Mouse (Mus musculus): ENCODE results near the gene Sync. TPM values are rescaled to one million over a fixed set of nuclear protein-coding genes. Genes with fewer than 3 reads are reported as not detected.

The Sync gene
- polyA plus RNA-seq, 1 experiment = 0.69 TPM

DNA sequence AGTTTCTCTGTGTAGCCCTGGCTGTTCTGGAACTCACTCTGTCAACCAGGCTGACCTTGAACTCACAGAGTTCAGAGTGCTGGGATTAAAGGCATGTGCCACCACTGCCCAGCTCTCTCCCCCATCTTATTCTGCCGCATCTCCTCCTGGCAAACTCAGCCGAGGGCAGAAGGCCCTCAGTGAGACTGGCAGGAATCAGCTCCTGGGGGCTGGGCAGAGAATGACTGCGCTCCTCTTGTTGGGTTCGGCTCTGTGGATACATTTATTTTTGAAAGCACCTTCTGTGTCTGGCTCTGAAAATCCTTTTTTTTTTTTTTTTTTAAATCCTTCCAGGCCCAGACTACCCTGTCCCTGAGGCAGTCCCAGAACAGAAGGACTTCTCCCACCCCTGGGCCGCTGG is 4.6 kb upstream of the Sync start:
- H3K4me3 ChIP-seq (ENCODE audit: insufficient read depth, low read depth, low read length) = no peak overlapping the region
- no peaks in the 10 kb centered on the region; the same call in 1 of the 2 replicates for H3K4me1 ChIP-seq (ENCODE audit: control insufficient read depth, insufficient read depth, low read length)
- no peaks in the 10 kb centered on the region for H3K27me3 ChIP-seq (replicated peaks; ENCODE audit: control insufficient read depth, insufficient read depth, low read length)
- no peaks in the 10 kb centered on the region for H3K36me3 ChIP-seq (ENCODE audit: control insufficient read depth, insufficient read depth, low read length)
- DNase-seq = no peak
- no peak for TF ChIP-seq POLR2A (IDR thresholded peaks at IDR 0.05; ENCODE audit: low read depth, low read length)
- no peak for TF ChIP-seq CTCF (conservative IDR thresholded peaks at IDR 0.05; ENCODE audit: insufficient read depth, insufficient read length, low read depth, low read length)
- no peak overlapping the region for H3K27ac ChIP-seq (ENCODE audit: insufficient read depth, low read depth, low read length)
- 92% methylated on average over 5 of the region's 5 CpGs for WGBS

DNA sequence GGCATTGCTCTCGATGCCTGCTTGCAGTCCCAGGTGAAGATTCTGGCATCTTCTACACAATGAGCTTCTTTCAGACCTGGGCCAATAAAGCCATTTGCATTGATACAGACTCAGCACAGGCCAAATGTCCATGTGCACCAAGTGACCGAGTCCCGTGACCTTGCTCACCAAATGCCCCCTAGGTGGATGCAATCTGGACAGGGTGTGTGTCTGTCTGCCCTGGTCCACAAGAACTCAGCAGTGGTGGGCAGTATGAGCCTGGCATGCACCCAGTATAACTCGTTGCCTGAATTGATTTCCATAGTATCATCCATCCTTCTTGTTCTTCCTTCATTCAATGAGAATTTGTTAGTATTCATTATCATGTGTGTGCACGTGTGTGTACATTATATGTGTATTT is 4.2 kb upstream of the Sync start:
- 88% methylated on average over 5 of the region's 5 CpGs for WGBS
- DNase-seq = no peak
- TF ChIP-seq POLR2A (IDR thresholded peaks at IDR 0.05; ENCODE audit: low read depth, low read length) (no peak), CTCF (conservative IDR thresholded peaks at IDR 0.05; ENCODE audit: insufficient read depth, insufficient read length, low read depth, low read length) (no peak)
- H3K4me3 ChIP-seq (ENCODE audit: insufficient read depth, low read depth, low read length) = no peak overlapping the region
- no peaks in the 10 kb centered on the region for H3K36me3 ChIP-seq (ENCODE audit: control insufficient read depth, insufficient read depth, low read length)
- no peaks in the 10 kb centered on the region for H3K27me3 ChIP-seq (replicated peaks; ENCODE audit: control insufficient read depth, insufficient read depth, low read length)
- no peak overlapping the region for H3K27ac ChIP-seq (ENCODE audit: insufficient read depth, low read depth, low read length)
- no peaks in the 10 kb centered on the region; the same call in 1 of the 2 replicates for H3K4me1 ChIP-seq (ENCODE audit: control insufficient read depth, insufficient read depth, low read length)

DNA sequence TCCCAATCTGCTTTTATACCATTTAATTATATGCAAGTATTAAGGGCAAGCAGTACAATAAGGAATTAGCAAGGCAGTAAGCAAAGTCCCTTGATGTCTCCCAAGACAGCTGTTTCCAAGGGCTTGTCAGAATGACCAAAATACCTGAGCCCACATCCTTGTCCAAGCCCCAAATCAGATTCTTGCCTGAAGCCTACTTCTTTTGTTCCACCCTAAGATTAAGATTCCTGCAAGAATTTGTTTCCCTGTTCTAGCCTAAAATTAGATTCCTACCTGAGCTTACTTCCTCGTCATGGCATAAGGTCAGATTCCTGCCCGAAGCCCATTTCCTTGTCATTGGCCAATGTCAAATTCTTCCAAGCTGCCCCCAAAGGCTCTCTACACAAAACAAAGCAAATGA is 2.7 kb upstream of the Sync start:
- H3K27ac ChIP-seq (ENCODE audit: insufficient read depth, low read depth, low read length) = no peak overlapping the region
- H3K4me1 ChIP-seq (ENCODE audit: control insufficient read depth, insufficient read depth, low read length) = no peaks in the 10 kb centered on the region; the same call in 1 of the 2 replicates
- TF ChIP-seq POLR2A (IDR thresholded peaks at IDR 0.05; ENCODE audit: low read depth, low read length) (no peak), CTCF (conservative IDR thresholded peaks at IDR 0.05; ENCODE audit: insufficient read depth, insufficient read length, low read depth, low read length) (no peak)
- H3K36me3 ChIP-seq (ENCODE audit: control insufficient read depth, insufficient read depth, low read length) = no peaks in the 10 kb centered on the region
- DNase-seq = no peak
- 70% methylated on average over 2 of the region's 2 CpGs for WGBS
- no peaks in the 10 kb centered on the region for H3K27me3 ChIP-seq (replicated peaks; ENCODE audit: control insufficient read depth, insufficient read depth, low read length)
- H3K4me3 ChIP-seq (ENCODE audit: insufficient read depth, low read depth, low read length) = no peak overlapping the region

DNA sequence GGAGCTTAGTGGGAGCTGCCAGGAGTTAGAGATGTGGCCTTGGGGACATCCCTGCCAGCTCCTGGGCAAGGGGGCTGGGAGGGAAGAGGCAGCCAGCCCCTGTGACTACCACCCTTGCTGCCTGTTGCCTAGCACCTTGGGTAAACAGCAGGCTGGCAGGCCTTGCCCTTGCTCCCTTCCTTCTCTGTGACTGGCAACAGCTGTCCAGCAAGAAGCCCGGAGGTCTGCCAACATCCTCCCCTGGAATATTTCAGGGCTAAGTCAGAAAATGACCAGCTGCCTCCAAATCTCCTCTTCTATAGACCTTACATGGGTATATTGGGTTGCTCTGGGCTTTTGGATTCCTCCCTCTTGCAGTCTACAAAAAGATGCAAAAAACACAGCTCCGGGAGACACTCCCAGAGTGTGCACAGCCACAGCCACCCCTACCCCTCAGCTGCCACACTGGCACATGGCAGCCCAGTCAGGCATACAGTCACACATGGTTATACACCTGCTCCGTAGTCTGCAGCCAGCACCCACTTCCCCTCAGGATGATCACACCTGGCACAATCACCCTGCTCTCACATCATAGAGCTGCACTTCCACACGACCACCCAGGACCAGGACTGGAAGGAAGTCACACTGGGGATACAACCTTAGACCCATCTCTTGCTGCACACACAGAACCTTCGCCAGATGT is 1.3 kb upstream of the Sync start:
- H3K4me1 ChIP-seq (ENCODE audit: control insufficient read depth, insufficient read depth, low read length) = no peaks in the 10 kb centered on the region; the same call in 1 of the 2 replicates
- WGBS = 40% methylated on average over 5 of the region's 5 CpGs
- TF ChIP-seq CTCF (conservative IDR thresholded peaks at IDR 0.05; ENCODE audit: insufficient read depth, insufficient read length, low read depth, low read length) = no peak
- TF ChIP-seq POLR2A (IDR thresholded peaks at IDR 0.05; ENCODE audit: low read depth, low read length) = no peak
- no peak for DNase-seq
- no peak overlapping the region for H3K27ac ChIP-seq (ENCODE audit: insufficient read depth, low read depth, low read length)
- H3K27me3 ChIP-seq (replicated peaks; ENCODE audit: control insufficient read depth, insufficient read depth, low read length) = no peaks in the 10 kb centered on the region
- no peak overlapping the region for H3K4me3 ChIP-seq (ENCODE audit: insufficient read depth, low read depth, low read length)
- no peaks in the 10 kb centered on the region for H3K36me3 ChIP-seq (ENCODE audit: control insufficient read depth, insufficient read depth, low read length)

DNA sequence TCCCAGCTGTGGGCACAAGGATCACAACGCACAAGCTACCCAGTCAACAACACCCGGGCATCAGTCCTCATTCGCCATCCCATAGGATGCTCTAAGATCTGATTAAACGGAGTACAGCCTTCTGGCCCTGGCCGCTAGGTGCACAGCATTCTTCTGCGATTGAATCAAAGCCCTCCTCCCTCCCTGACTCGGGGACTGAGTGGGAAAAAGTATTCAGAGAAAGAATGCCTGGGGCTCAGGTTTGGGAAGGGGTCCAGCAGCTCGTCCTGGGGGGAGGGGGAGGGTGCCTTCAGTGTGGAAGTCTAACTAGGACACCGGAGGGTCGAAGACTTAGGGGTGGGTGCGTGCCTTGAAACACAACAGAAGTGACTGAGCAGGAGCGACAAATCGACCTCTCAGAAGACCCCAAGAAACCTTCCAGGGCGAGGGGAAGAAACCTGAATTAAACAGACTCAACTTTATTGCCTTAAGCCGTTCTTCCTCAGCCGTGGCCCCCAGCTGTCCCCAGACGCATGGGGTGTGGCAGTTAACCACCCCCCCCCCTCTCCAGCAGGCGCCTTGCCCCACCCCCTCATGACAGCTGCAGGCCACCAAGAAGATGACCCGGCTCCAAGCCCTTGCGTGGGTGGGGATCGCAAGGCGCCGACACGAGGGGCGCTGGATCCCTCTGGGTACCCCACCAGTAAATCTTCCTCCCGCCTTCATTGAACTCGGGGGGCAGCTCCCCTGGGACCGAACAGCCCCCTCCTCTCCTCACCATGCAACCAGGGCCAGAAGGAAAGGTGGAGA is 540 bp upstream of the Sync start:
- no peaks in the 10 kb centered on the region for H3K36me3 ChIP-seq (ENCODE audit: control insufficient read depth, insufficient read depth, low read length)
- peak overlapping the region; percentile 41 for H3K4me3 ChIP-seq (ENCODE audit: insufficient read depth, low read depth, low read length)
- H3K27me3 ChIP-seq (replicated peaks; ENCODE audit: control insufficient read depth, insufficient read depth, low read length) = no peaks in the 10 kb centered on the region
- H3K27ac ChIP-seq (ENCODE audit: insufficient read depth, low read depth, low read length) = no peak overlapping the region
- no peak for DNase-seq
- no peaks in the 10 kb centered on the region; the same call in 1 of the 2 replicates for H3K4me1 ChIP-seq (ENCODE audit: control insufficient read depth, insufficient read depth, low read length)
- 3% methylated on average over 28 of the region's 28 CpGs for WGBS
- TF ChIP-seq CTCF (conservative IDR thresholded peaks at IDR 0.05; ENCODE audit: insufficient read depth, insufficient read length, low read depth, low read length) (no peak), POLR2A (IDR thresholded peaks at IDR 0.05; ENCODE audit: low read depth, low read length) (no peak)

DNA sequence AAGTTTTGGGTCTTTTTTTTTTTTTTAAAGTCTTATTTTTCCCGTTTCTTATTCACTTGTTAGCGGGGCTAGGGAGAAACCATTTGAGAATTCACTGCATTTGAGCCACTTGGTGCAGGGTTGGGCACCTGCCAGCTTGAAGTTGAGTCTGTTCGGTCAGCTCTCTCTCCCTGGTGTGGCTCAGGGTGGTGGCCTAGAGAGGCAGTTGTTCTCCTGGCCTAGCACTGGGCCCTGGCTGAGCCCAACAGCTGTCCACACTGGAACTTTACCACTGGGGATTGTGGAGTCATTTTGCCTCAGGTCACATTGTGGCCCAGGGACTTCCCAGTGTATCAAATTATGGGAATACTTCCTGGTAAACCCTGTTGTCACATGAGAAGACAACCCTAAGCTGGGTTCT is 650 bp downstream of the Sync start:
- Histone ChIP-seq H3K27me3 (replicated peaks; ENCODE audit: control insufficient read depth, insufficient read depth, low read length) (no peaks in the 10 kb centered on the region), H3K36me3 (ENCODE audit: control insufficient read depth, insufficient read depth, low read length) (no peaks in the 10 kb centered on the region), H3K4me1 (ENCODE audit: control insufficient read depth, insufficient read depth, low read length) (no peaks in the 10 kb centered on the region; the same call in 1 of the 2 replicates), H3K27ac (ENCODE audit: insufficient read depth, low read depth, low read length) (no peak overlapping the region), H3K4me3 (ENCODE audit: insufficient read depth, low read depth, low read length) (no peak overlapping the region)
- 38% methylated on average over 3 of the region's 3 CpGs for whole genome bisulfite sequencing
- no peak for DNase-seq
- no peak for TF ChIP-seq POLR2A (IDR thresholded peaks at IDR 0.05; ENCODE audit: low read depth, low read length)
- no peak for TF ChIP-seq CTCF (conservative IDR thresholded peaks at IDR 0.05; ENCODE audit: insufficient read depth, insufficient read length, low read depth, low read length)

DNA sequence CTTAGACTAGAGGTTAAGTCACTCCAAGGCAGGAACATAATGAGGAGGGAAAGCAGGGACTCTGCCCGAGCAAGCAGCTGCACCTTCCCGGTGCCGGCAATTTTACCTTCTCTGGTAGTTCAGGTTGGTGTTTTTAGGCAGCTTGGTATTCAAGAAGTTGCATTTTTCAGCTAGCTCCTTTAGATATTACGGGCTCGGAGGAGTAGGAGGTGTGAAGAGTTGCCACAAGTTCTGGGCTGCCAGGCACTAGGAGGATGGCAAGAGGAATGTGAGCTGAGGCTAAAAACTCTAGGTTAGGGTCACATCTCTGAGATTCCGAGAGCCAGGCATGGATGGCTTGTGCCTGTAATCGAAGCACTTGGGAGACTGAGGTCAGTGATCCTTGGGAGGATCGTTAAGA is 2.3 kb downstream of the Sync start:
- no peak for TF ChIP-seq POLR2A (IDR thresholded peaks at IDR 0.05; ENCODE audit: low read depth, low read length)
- no peak for TF ChIP-seq CTCF (conservative IDR thresholded peaks at IDR 0.05; ENCODE audit: insufficient read depth, insufficient read length, low read depth, low read length)
- WGBS = 85% methylated on average over 8 of the region's 8 CpGs
- no peak for DNase-seq
- H3K4me1 ChIP-seq (ENCODE audit: control insufficient read depth, insufficient read depth, low read length) = no peaks in the 10 kb centered on the region; the same call in 1 of the 2 replicates
- H3K27me3 ChIP-seq (replicated peaks; ENCODE audit: control insufficient read depth, insufficient read depth, low read length) = no peaks in the 10 kb centered on the region
- no peak overlapping the region for H3K4me3 ChIP-seq (ENCODE audit: insufficient read depth, low read depth, low read length)
- H3K27ac ChIP-seq (ENCODE audit: insufficient read depth, low read depth, low read length) = no peak overlapping the region
- no peaks in the 10 kb centered on the region for H3K36me3 ChIP-seq (ENCODE audit: control insufficient read depth, insufficient read depth, low read length)
